Mouse (Mus musculus) stomach, embryonic 15.5 days (tissue): Measurements from ENCODE around the gene Nae1. TPM values are rescaled to one million over a fixed set of nuclear protein-coding genes. Genes with fewer than 3 reads are reported as not detected.

Source experiments
- ATAC-seq: fragments of 200-750 bp; cut with Nextera tagmentation; 2 replicates; pipeline ENCODE4 v1.8.0; 2017; ENCODE audit warnings: low read depth, moderate number of reproducible peaks, moderate TSS enrichment; ENCODE audit not compliant: insufficient read depth, low FRiP score
- H3K27ac ChIP-seq: fragments of 300-500 bp; sonication (generic); 2 replicates; pipeline ENCODE4 v1.5.1; 2015; ENCODE audit warnings: mild to moderate bottlenecking, inconsistent platforms
- H3K27me3 ChIP-seq: fragments of 300-500 bp; sonication (generic); replicated peaks from 2 replicates; pipeline ENCODE4 v1.6.1; 2015; ENCODE audit warnings: inconsistent platforms
- H3K36me3 ChIP-seq: fragments of 300-500 bp; sonication (generic); 2 replicates; pipeline ENCODE4 v1.6.1; 2015; ENCODE audit warnings: inconsistent platforms
- H3K4me1 ChIP-seq: fragments of 300-500 bp; sonication (generic); 2 replicates; pipeline ENCODE4 v1.6.1; 2015; ENCODE audit warnings: inconsistent platforms
- H3K4me2 ChIP-seq: fragments of 300-500 bp; sonication (generic); 2 replicates; pipeline ENCODE4 v1.6.1; 2015; ENCODE audit warnings: mild to moderate bottlenecking, inconsistent platforms
- H3K4me3 ChIP-seq: fragments of 300-500 bp; sonication (generic); replicated peaks from 2 replicates; pipeline ENCODE4 v1.5.1; 2015; ENCODE audit warnings: inconsistent platforms
- H3K9ac ChIP-seq: fragments of 300-500 bp; sonication (generic); 2 replicates; pipeline ENCODE4 v1.6.1; 2015; ENCODE audit warnings: inconsistent platforms
- H3K9me3 ChIP-seq: fragments of 300-500 bp; sonication (generic); 2 replicates; pipeline ENCODE4 v1.6.1; 2016; ENCODE audit warnings: inconsistent platforms
- WGBS: fragments of 180-500 bp; shearing (Covaris S2); methylation state at CpG from one replicate; pipeline ENCODE4 v1.1.7; 2015; 5-methylcytosine and 5-hydroxymethylcytosine counted together
- polyA plus RNA-seq: library from polyadenylated mRNA; unstranded; fragments of >200 nt; fragmentation: Nextera tagmentation; extraction: Ambion mirVana; gene quantifications from 2 replicates; pipeline ENCODE4 v1.2.1, GENCODE M21; 2015

The Nae1 gene
- polyA plus RNA-seq, 1 experiment from 2014 or later: 84.4 TPM

GRCm38 (mm10) chr8:104510134-104510533, 24.3 kb downstream of the Nae1 start:
- Histone ChIP-seq H3K4me3 (no peak overlapping the region), H3K36me3 (peaks cover 7% of the 10 kb centered on the region; the same call in 1 of the 2 replicates), H3K27me3 (no peaks in the 10 kb centered on the region), H3K4me2 (peak overlapping the region; percentile 100), H3K9me3 (no peaks in the 10 kb centered on the region), H3K9ac (no peak overlapping the region), H3K4me1 (no peaks in the 10 kb centered on the region), H3K27ac (no peak overlapping the region)
- 80% methylated on average over 3 of the region's 3 CpGs for WGBS
- no peak for ATAC-seq

- Histone ChIP-seq H3K27me3 (no peaks in the 10 kb centered on the region), H3K9me3 (no peaks in the 10 kb centered on the region), H3K27ac (no peak within 1 kb of the TSS), H3K36me3 (0 out of 2 replicates have a peak, but pooled peaks cover under 1% of the 10 kb centered on the region), H3K4me1 (no peaks in the 10 kb centered on the region), H3K4me2 (peak within 1 kb of the TSS; percentile 100), H3K9ac (peak within 1 kb of the TSS; percentile 65), H3K4me3 (peak within 1 kb of the TSS; percentile 57)
- whole genome bisulfite sequencing: 1% methylated on average over 64 of the region's 64 CpGs
- peak; percentile 71 for ATAC-seq
Measured at GRCm38 (mm10) chr8:104509061-104510006, 25.1 kb downstream of the Nae1 start, which contains the start of gene Terb1. Terb1 (minus strand) TSS chr8:104509910.

DNA sequence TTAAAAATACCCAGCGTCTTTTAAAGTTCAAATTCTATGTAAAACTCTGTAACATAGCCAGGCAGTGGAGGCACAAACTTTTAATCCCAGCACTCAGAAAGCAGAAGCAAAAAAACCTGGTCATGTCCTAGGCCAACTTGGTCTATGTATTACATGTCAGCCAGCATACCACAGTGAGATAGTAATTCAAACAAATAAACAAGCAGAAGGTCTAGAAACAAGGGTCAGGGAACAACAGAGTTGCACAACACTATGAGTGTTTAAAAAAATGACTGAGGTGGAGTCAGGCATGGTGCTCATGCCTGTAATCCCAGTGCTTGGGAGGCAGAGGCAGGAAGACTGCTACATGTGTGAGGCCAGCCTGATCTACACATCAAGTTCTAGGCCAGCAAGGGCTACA, 55.3 kb downstream of the Nae1 start:
- no peak overlapping the region for H3K4me2 ChIP-seq
- no peaks in the 10 kb centered on the region for H3K36me3 ChIP-seq
- 80% methylated on average over 1 of the region's 1 CpGs for WGBS
- H3K9ac ChIP-seq: no peak overlapping the region
- no peak overlapping the region for H3K27ac ChIP-seq
- ATAC-seq: no peak
- no peaks in the 10 kb centered on the region for H3K27me3 ChIP-seq
- no peaks in the 10 kb centered on the region for H3K4me1 ChIP-seq
- no peak overlapping the region for H3K4me3 ChIP-seq
- H3K9me3 ChIP-seq: no peaks in the 10 kb centered on the region

DNA sequence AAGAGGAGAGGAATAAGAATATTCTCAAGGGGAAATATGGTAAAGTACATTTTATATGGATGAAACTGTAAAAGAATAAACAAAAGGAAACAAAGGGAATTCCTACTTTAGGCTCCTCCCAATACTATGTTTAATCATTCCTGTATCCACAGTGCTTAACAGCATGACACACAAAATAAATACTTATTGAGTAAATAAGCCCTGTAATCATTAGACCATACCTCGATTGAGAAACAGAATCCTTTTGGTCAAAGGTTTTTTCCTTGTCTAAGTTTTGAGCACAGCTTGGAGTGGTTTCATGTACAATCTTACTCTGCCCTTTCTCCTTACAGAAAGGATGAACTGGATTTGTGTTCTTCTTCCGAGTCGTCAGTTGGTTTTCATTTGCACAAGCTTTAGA, 62.0 kb downstream of the Nae1 start:
- H3K27ac ChIP-seq: no peak overlapping the region
- no peaks in the 10 kb centered on the region for H3K4me1 ChIP-seq
- H3K36me3 ChIP-seq: no peaks in the 10 kb centered on the region
- no peak for ATAC-seq
- H3K4me3 ChIP-seq: no peak overlapping the region
- H3K27me3 ChIP-seq: no peaks in the 10 kb centered on the region
- no peaks in the 10 kb centered on the region for H3K9me3 ChIP-seq
- 52% methylated on average over 3 of the region's 3 CpGs for WGBS
- no peak overlapping the region for H3K4me2 ChIP-seq
- no peak overlapping the region for H3K9ac ChIP-seq

DNA sequence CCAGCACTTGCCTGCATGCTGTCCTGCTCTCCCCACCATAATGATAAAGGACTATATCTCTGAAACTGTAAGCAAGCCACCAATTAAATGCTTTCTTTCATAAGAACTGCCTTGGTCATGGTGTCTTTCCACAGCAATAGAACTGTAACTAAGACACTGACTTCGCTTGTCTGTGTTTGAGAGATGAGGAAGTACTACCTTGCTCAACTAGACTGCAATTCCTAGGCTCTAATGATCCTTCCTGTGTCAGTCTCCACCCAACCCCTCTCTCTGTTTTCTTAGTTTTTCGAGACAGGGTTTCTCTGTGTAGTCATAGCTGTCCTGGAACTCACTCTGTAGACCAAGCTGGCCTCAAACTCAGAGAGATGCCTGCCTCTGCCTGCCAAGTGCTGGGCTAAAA, 67.0 kb downstream of the Nae1 start:
- H3K36me3 ChIP-seq: no peaks in the 10 kb centered on the region
- no peak overlapping the region for H3K27ac ChIP-seq
- H3K4me3 ChIP-seq: no peak overlapping the region
- H3K9me3 ChIP-seq: no peaks in the 10 kb centered on the region
- no peak overlapping the region for H3K4me2 ChIP-seq
- H3K27me3 ChIP-seq: no peaks in the 10 kb centered on the region
- WGBS: 68% methylated on average over 2 of the region's 2 CpGs
- ATAC-seq: no peak
- H3K9ac ChIP-seq: no peak overlapping the region
- no peaks in the 10 kb centered on the region for H3K4me1 ChIP-seq

Other genes with a start within 250 kb of the Nae1 start
- gene Cmtm2a, start 241.5 kb downstream of the Nae1 start, polyA plus RNA-seq: not detected in 2 replicates
- gene Gm45711, start 224.6 kb downstream of the Nae1 start, polyA plus RNA-seq: not detected in 2 replicates
- not detected in 2 replicates for gene Cmtm1, start 224.5 kb downstream of the Nae1 start, polyA plus RNA-seq
- gene Gm11020, start 213.1 kb downstream of the Nae1 start, polyA plus RNA-seq: not detected in 2 replicates
- gene Cmtm2b, start 212.4 kb downstream of the Nae1 start, polyA plus RNA-seq: not detected in 2 replicates
- 121 and 122 TPM in 2 replicates for gene Cmtm3, start 195.2 kb downstream of the Nae1 start, polyA plus RNA-seq
- gene Cmtm4, start 138.8 kb downstream of the Nae1 start, polyA plus RNA-seq: 6.2 and 6.4 TPM in 2 replicates
- 54.9 and 58.0 TPM in 2 replicates for gene Dync1li2, start 91.6 kb downstream of the Nae1 start, polyA plus RNA-seq
- 0.21 and 0.32 TPM in 2 replicates for gene Terb1, start 24.7 kb downstream of the Nae1 start, polyA plus RNA-seq
- gene Car7, start 52 bp upstream of the Nae1 start, polyA plus RNA-seq: 1.0 TPM in 2 replicates
- gene Pdp2, start 56.8 kb upstream of the Nae1 start, polyA plus RNA-seq: 11.8 and 13.4 TPM in 2 replicates
- gene Cdh16, start 89.8 kb upstream of the Nae1 start, polyA plus RNA-seq: 0.92 and 2.7 TPM in 2 replicates
- gene Rrad, start 96.7 kb upstream of the Nae1 start, polyA plus RNA-seq: 6.5 and 7.9 TPM in 2 replicates
- gene Ciao2b, start 107.3 kb upstream of the Nae1 start, polyA plus RNA-seq: 93.3 and 95.5 TPM in 2 replicates
- gene Ces2a, start 199.4 kb upstream of the Nae1 start, polyA plus RNA-seq: 1.5 and 2.7 TPM in 2 replicates